Mouse (Mus musculus): ENCODE measurements around the gene Plrg1. TPM values are rescaled to one million over a fixed set of nuclear protein-coding genes. Genes with fewer than 3 reads are reported as not detected.

The Plrg1 gene
- 103 and 108 TPM in 2 replicates for polyA plus RNA-seq (2014; fragmentation: Nextera tagmentation; extraction: Ambion mirVana)

- Histone ChIP-seq H3K36me3 (ENCODE audit: control insufficient read depth, insufficient read depth, low read length) (peaks cover 20% of the 10 kb centered on the region), H3K4me2 (ENCODE audit: low read depth, low read length) (peak within 1 kb of the TSS; percentile 91), H3K4me1 (ENCODE audit: control insufficient read depth, insufficient read depth, low read length) (peaks cover 9% of the 10 kb centered on the region), H3K4me3 (ENCODE audit: low read depth, low read length) (peak within 1 kb of the TSS; percentile 57), H3K27me3 (ENCODE audit: control insufficient read depth, insufficient read depth, low read length) (no peaks in the 10 kb centered on the region), H3K27ac (ENCODE audit: low read depth, low read length) (peak within 1 kb of the TSS; percentile 56), H3K9me3 (ENCODE audit: control insufficient read depth, low read length) (no peaks in the 10 kb centered on the region), H3K9ac (replicated peaks; ENCODE audit: low read depth, low read length) (peak within 1 kb of the TSS; percentile 58)
- WGBS = under 1% methylated on average over 61 of the region's 61 CpGs
- peak; percentile 99 for ATAC-seq (ENCODE audit: low read depth)
These were observed at the start of gene Plrg1 for GRCm38 (mm10) chr3:83055281-83056038. TSS of gene Plrg1 (plus strand) at chr3:83055522.

DNA sequence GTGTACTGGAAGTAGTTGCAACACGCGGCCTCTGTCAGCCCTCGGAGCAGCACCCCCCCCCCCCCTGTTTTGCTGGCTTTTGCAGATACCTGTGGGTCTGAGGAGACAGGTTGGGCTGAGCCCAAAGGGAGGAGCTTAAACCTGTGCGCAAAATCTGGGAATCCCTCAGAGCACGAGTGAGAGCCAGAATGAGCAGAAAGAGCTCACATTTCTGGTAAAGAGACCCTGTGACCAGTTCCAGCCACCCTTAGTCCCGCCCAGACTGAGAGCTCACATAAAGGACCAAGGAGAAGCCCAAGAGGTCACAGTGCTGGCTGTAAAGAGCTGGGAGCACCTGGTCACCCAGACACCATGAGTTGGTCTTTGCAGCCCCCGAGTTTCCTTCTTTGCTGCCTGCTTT, 47.8 kb upstream of the Plrg1 start, which contains the start of gene Fgg:
TSS of gene Fgg (plus strand) at position 168 of the 400 bp plus-strand sequence.
- H3K27ac ChIP-seq (ENCODE audit: low read depth, low read length) = no peak within 1 kb of the TSS
- no peaks in the 10 kb centered on the region for H3K27me3 ChIP-seq (ENCODE audit: control insufficient read depth, insufficient read depth, low read length)
- H3K4me3 ChIP-seq (ENCODE audit: low read depth, low read length) = no peak within 1 kb of the TSS
- no peak within 1 kb of the TSS for H3K9ac ChIP-seq (replicated peaks; ENCODE audit: low read depth, low read length)
- no peak within 1 kb of the TSS for H3K4me2 ChIP-seq (ENCODE audit: low read depth, low read length)
- H3K4me1 ChIP-seq (ENCODE audit: control insufficient read depth, insufficient read depth, low read length) = no peaks in the 10 kb centered on the region
- H3K36me3 ChIP-seq (ENCODE audit: control insufficient read depth, insufficient read depth, low read length) = no peaks in the 10 kb centered on the region
- no peaks in the 10 kb centered on the region for H3K9me3 ChIP-seq (ENCODE audit: control insufficient read depth, low read length)
- 57% methylated on average over 7 of the region's 7 CpGs for WGBS
- ATAC-seq (ENCODE audit: low read depth) = no peak

GRCm38 (mm10) chr3:83010291-83010690, 45.0 kb upstream of the Plrg1 start:
- no peak for ATAC-seq (ENCODE audit: low read depth)
- Histone ChIP-seq H3K9ac (replicated peaks; ENCODE audit: low read depth, low read length) (no peak overlapping the region), H3K4me1 (ENCODE audit: control insufficient read depth, insufficient read depth, low read length) (no peaks in the 10 kb centered on the region), H3K27ac (ENCODE audit: low read depth, low read length) (no peak overlapping the region), H3K9me3 (ENCODE audit: control insufficient read depth, low read length) (no peaks in the 10 kb centered on the region), H3K4me3 (ENCODE audit: low read depth, low read length) (no peak overlapping the region), H3K27me3 (ENCODE audit: control insufficient read depth, insufficient read depth, low read length) (no peaks in the 10 kb centered on the region), H3K36me3 (ENCODE audit: control insufficient read depth, insufficient read depth, low read length) (no peaks in the 10 kb centered on the region), H3K4me2 (ENCODE audit: low read depth, low read length) (no peak overlapping the region)
- 83% methylated on average over 11 of the region's 11 CpGs for WGBS

GRCm38 (mm10) chr3:83011136-83011535, 44.2 kb upstream of the Plrg1 start:
- Histone ChIP-seq H3K27ac (ENCODE audit: low read depth, low read length) (no peak overlapping the region), H3K4me3 (ENCODE audit: low read depth, low read length) (no peak overlapping the region), H3K9ac (replicated peaks; ENCODE audit: low read depth, low read length) (no peak overlapping the region), H3K36me3 (ENCODE audit: control insufficient read depth, insufficient read depth, low read length) (no peaks in the 10 kb centered on the region), H3K4me2 (ENCODE audit: low read depth, low read length) (no peak overlapping the region), H3K4me1 (ENCODE audit: control insufficient read depth, insufficient read depth, low read length) (no peaks in the 10 kb centered on the region), H3K9me3 (ENCODE audit: control insufficient read depth, low read length) (no peaks in the 10 kb centered on the region), H3K27me3 (ENCODE audit: control insufficient read depth, insufficient read depth, low read length) (no peaks in the 10 kb centered on the region)
- ATAC-seq (ENCODE audit: low read depth) = no peak
- 92% methylated on average over 4 of the region's 4 CpGs for WGBS

- no peaks in the 10 kb centered on the region for H3K27me3 ChIP-seq (ENCODE audit: control insufficient read depth, insufficient read depth, low read length)
- H3K4me3 ChIP-seq (ENCODE audit: low read depth, low read length) = no peak overlapping the region
- H3K27ac ChIP-seq (ENCODE audit: low read depth, low read length) = no peak overlapping the region
- no peak overlapping the region for H3K4me2 ChIP-seq (ENCODE audit: low read depth, low read length)
- 57% methylated on average over 4 of the region's 4 CpGs for WGBS
- no peak for ATAC-seq (ENCODE audit: low read depth)
- H3K4me1 ChIP-seq (ENCODE audit: control insufficient read depth, insufficient read depth, low read length) = no peaks in the 10 kb centered on the region
- H3K9ac ChIP-seq (replicated peaks; ENCODE audit: low read depth, low read length) = no peak overlapping the region
- H3K9me3 ChIP-seq (ENCODE audit: control insufficient read depth, low read length) = no peaks in the 10 kb centered on the region
- H3K36me3 ChIP-seq (ENCODE audit: control insufficient read depth, insufficient read depth, low read length) = no peaks in the 10 kb centered on the region
These were observed 43.8 kb upstream of the Plrg1 start for GRCm38 (mm10) chr3:83011565-83011964.

DNA sequence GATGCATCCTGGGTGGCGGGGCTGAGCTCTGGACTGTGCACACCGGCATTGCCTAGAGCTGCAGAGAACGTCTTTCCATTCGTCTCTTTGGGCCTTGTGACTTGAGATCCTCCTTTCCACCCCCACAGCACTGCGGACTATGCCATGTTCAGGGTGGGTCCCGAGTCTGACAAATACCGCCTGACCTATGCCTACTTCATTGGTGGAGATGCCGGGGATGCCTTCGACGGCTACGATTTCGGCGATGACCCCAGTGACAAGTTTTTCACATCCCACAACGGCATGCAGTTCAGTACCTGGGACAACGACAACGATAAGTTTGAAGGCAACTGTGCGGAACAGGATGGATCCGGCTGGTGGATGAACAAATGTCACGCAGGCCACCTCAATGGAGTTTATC, 42.7 kb upstream of the Plrg1 start:
- 94% methylated on average over 19 of the region's 19 CpGs for WGBS
- no peaks in the 10 kb centered on the region for H3K36me3 ChIP-seq (ENCODE audit: control insufficient read depth, insufficient read depth, low read length)
- H3K4me2 ChIP-seq (ENCODE audit: low read depth, low read length) = no peak overlapping the region
- no peak overlapping the region for H3K4me3 ChIP-seq (ENCODE audit: low read depth, low read length)
- H3K4me1 ChIP-seq (ENCODE audit: control insufficient read depth, insufficient read depth, low read length) = no peaks in the 10 kb centered on the region
- no peak overlapping the region for H3K9ac ChIP-seq (replicated peaks; ENCODE audit: low read depth, low read length)
- no peak overlapping the region for H3K27ac ChIP-seq (ENCODE audit: low read depth, low read length)
- ATAC-seq (ENCODE audit: low read depth) = no peak
- no peaks in the 10 kb centered on the region for H3K27me3 ChIP-seq (ENCODE audit: control insufficient read depth, insufficient read depth, low read length)
- no peaks in the 10 kb centered on the region for H3K9me3 ChIP-seq (ENCODE audit: control insufficient read depth, low read length)

GRCm38 (mm10) chr3:83013951-83014350, 41.4 kb upstream of the Plrg1 start:
- 89% methylated on average over 10 of the region's 10 CpGs for WGBS

GRCm38 (mm10) chr3:83016236-83016635, 39.1 kb upstream of the Plrg1 start:
- no peak overlapping the region for H3K4me2 ChIP-seq (ENCODE audit: low read depth, low read length)
- H3K4me1 ChIP-seq (ENCODE audit: control insufficient read depth, insufficient read depth, low read length) = no peaks in the 10 kb centered on the region
- no peak overlapping the region for H3K4me3 ChIP-seq (ENCODE audit: low read depth, low read length)
- no peaks in the 10 kb centered on the region for H3K27me3 ChIP-seq (ENCODE audit: control insufficient read depth, insufficient read depth, low read length)
- no peaks in the 10 kb centered on the region for H3K36me3 ChIP-seq (ENCODE audit: control insufficient read depth, insufficient read depth, low read length)
- no peaks in the 10 kb centered on the region for H3K9me3 ChIP-seq (ENCODE audit: control insufficient read depth, low read length)
- H3K27ac ChIP-seq (ENCODE audit: low read depth, low read length) = no peak overlapping the region
- no peak overlapping the region for H3K9ac ChIP-seq (replicated peaks; ENCODE audit: low read depth, low read length)
- 89% methylated on average over 1 of the region's 1 CpGs for WGBS
- ATAC-seq (ENCODE audit: low read depth) = no peak

More at GRCm38 (mm10) chr3:83013951-83014350, 41.4 kb upstream of the Plrg1 start:
- no peak overlapping the region for H3K27ac ChIP-seq (ENCODE audit: low read depth, low read length)
- no peak overlapping the region for H3K9ac ChIP-seq (replicated peaks; ENCODE audit: low read depth, low read length)
- H3K36me3 ChIP-seq (ENCODE audit: control insufficient read depth, insufficient read depth, low read length) = no peaks in the 10 kb centered on the region
- no peak overlapping the region for H3K4me2 ChIP-seq (ENCODE audit: low read depth, low read length)
- H3K4me3 ChIP-seq (ENCODE audit: low read depth, low read length) = no peak overlapping the region
- no peaks in the 10 kb centered on the region for H3K27me3 ChIP-seq (ENCODE audit: control insufficient read depth, insufficient read depth, low read length)
- H3K4me1 ChIP-seq (ENCODE audit: control insufficient read depth, insufficient read depth, low read length) = no peaks in the 10 kb centered on the region
- no peaks in the 10 kb centered on the region for H3K9me3 ChIP-seq (ENCODE audit: control insufficient read depth, low read length)
- ATAC-seq (ENCODE audit: low read depth) = no peak

DNA sequence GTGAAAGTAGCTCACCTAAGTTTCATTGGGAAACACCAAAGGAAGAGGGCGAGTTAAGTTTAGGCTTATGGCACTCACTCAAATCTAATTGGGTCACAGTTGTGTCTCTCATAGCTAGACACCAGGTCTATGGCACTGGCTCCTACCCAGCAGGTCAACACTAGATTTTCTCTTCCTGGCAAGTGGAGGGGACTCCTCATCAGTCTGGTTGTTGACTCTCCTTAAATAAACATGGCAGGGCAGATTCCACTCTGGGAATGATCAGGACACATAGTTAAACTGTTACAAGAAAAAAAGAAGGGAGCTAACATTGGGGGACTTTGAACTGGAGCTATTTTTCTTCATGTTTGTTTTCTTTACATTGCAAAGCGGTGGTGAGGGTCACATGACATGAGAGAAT, 34.9 kb upstream of the Plrg1 start:
- no peak for ATAC-seq (ENCODE audit: low read depth)

More for the DNA sequence above, 34.9 kb upstream of the Plrg1 start:
- H3K9ac ChIP-seq (replicated peaks; ENCODE audit: low read depth, low read length) = no peak overlapping the region
- H3K36me3 ChIP-seq (ENCODE audit: control insufficient read depth, insufficient read depth, low read length) = no peaks in the 10 kb centered on the region
- H3K4me3 ChIP-seq (ENCODE audit: low read depth, low read length) = no peak overlapping the region
- H3K27ac ChIP-seq (ENCODE audit: low read depth, low read length) = no peak overlapping the region
- H3K27me3 ChIP-seq (ENCODE audit: control insufficient read depth, insufficient read depth, low read length) = no peaks in the 10 kb centered on the region
- H3K4me2 ChIP-seq (ENCODE audit: low read depth, low read length) = no peak overlapping the region
- H3K4me1 ChIP-seq (ENCODE audit: control insufficient read depth, insufficient read depth, low read length) = no peaks in the 10 kb centered on the region
- 87% methylated on average over 2 of the region's 2 CpGs for WGBS
- no peaks in the 10 kb centered on the region for H3K9me3 ChIP-seq (ENCODE audit: control insufficient read depth, low read length)
